Mouse (Mus musculus) limb, embryonic 14.5 days (tissue): ENCODE results near the gene Pds5b. TPM values are rescaled to one million over a fixed set of nuclear protein-coding genes. Genes with fewer than 3 reads are reported as not detected.
"Not testable (repeated sequence)": the region's sequence is repeated elsewhere in the genome, so short reads cannot be mapped to it uniquely, and the experiment has no call there.

Experiments used
- ATAC-seq: fragments of 200-750 bp; cut with Nextera tagmentation; 2 replicates; pipeline ENCODE4 v1.8.0; 2017; ENCODE audit warnings: low read depth, moderate number of reproducible peaks, moderate TSS enrichment; ENCODE audit not compliant: low FRiP score
- DNase-seq: peaks from one replicate; pipeline ENCODE4 v3.0.0-alpha.2; 2015; ENCODE audit warnings: low spot score
- H3K27ac ChIP-seq: fragments of 300-500 bp; sonication (generic); replicated peaks from 2 replicates; pipeline ENCODE4 v1.5.1; 2014; ENCODE audit warnings: low read depth, mild to moderate bottlenecking, low read length, moderate library complexity, mixed read lengths
- H3K27me3 ChIP-seq: fragments of 300-500 bp; sonication (generic); 2 replicates; pipeline ENCODE4 v1.6.1; 2014; ENCODE audit warnings: low read length, mixed read lengths; ENCODE audit not compliant: control insufficient read depth, insufficient read depth
- H3K36me3 ChIP-seq: fragments of 300-500 bp; sonication (generic); 2 replicates; pipeline ENCODE4 v1.6.1; 2014; ENCODE audit warnings: mild to moderate bottlenecking, low read length, moderate library complexity, mixed read lengths; ENCODE audit not compliant: control insufficient read depth, insufficient read depth
- H3K4me1 ChIP-seq: fragments of 300-500 bp; sonication (generic); 2 replicates; pipeline ENCODE4 v1.6.1; 2014; ENCODE audit warnings: antibody characterized with exemption, low read length, mixed read lengths; ENCODE audit not compliant: control insufficient read depth, insufficient read depth
- H3K4me2 ChIP-seq: fragments of 300-500 bp; sonication (generic); replicated peaks from 2 replicates; pipeline ENCODE4 v1.6.1; 2014; ENCODE audit warnings: low read depth, mild to moderate bottlenecking, low read length, moderate library complexity; ENCODE audit not compliant: severe bottlenecking
- H3K4me3 ChIP-seq: fragments of 300-500 bp; sonication (generic); replicated peaks from 2 replicates; pipeline ENCODE4 v1.5.1; 2014; ENCODE audit warnings: low read length
- H3K9ac ChIP-seq: fragments of 300-500 bp; sonication (generic); 2 replicates; pipeline ENCODE4 v1.6.1; 2014; ENCODE audit warnings: mild to moderate bottlenecking, low read depth, low read length, moderate library complexity; ENCODE audit not compliant: severe bottlenecking
- H3K9me3 ChIP-seq: fragments of 300-500 bp; sonication (generic); 2 replicates; pipeline ENCODE4 v1.6.1; 2016; ENCODE audit warnings: low read length; ENCODE audit not compliant: control insufficient read depth
- POLR2A ChIP-seq: fragments of 200-500 bp; IDR thresholded peaks from 2 replicates; pipeline ENCODE4 v1.8.0; 2012; ENCODE audit warnings: inconsistent platforms, mild to moderate bottlenecking, moderate library complexity, borderline replicate concordance; ENCODE audit not compliant: insufficient read depth, insufficient read length; ENCODE audit errors: extremely low read depth
- WGBS: fragments of 180-500 bp; shearing (Covaris S2); extraction: QIAGEN DNeasy Blood & Tissue Kit; methylation state at CpG from one replicate; pipeline ENCODE4 v1.1.7; 2014; 5-methylcytosine and 5-hydroxymethylcytosine counted together
- polyA plus RNA-seq, 2 experiments: library from polyadenylated mRNA; depleted of rRNA in 1 of 2; stranded (reverse) in 1 of 2; unstranded in 1 of 2; fragments of >200 nt; fragmentation: Nextera tagmentation in 1 of 2; extraction: Ambion mirVana in 1 of 2; gene quantifications; 2 replicates each; pipeline versions ENCODE4 v1.2.1 to v1.2.3; 2012 to 2014

The Pds5b gene
- polyA plus RNA-seq, 2 experiments, result 40.0 to 41.6 TPM

GRCm38 (mm10) chr5:150673880-150674621 lies 512 bp downstream of the Pds5b start:
- WGBS, result under 1% methylated on average over 58 of the region's 91 CpGs
- peak; percentile 21 for DNase-seq
- TF ChIP-seq POLR2A, result no peak

GRCm38 (mm10) chr5:150674866-150675265 lies 1.3 kb downstream of the Pds5b start:
- DNase-seq, result no peak
- H3K4me3 ChIP-seq, result peak overlapping the region; percentile 78
- no peaks in the 10 kb centered on the region for H3K27me3 ChIP-seq
- no peaks in the 10 kb centered on the region for H3K36me3 ChIP-seq
- 52% methylated on average over 6 of the region's 6 CpGs for WGBS
- H3K4me2 ChIP-seq, result peak overlapping the region; percentile 58
- H3K27ac ChIP-seq, result no peak overlapping the region
- no peak for TF ChIP-seq POLR2A
- H3K9ac ChIP-seq, result peak overlapping the region; percentile 93
- ATAC-seq, result no peak
- no peaks in the 10 kb centered on the region for H3K9me3 ChIP-seq
- peaks cover 13% of the 10 kb centered on the region for H3K4me1 ChIP-seq

More at GRCm38 (mm10) chr5:150673880-150674621, 512 bp downstream of the Pds5b start:
- H3K4me1 ChIP-seq, result peaks cover 13% of the 10 kb centered on the region
- H3K9me3 ChIP-seq, result no peaks in the 10 kb centered on the region
- no peaks in the 10 kb centered on the region for H3K27me3 ChIP-seq
- no peaks in the 10 kb centered on the region for H3K36me3 ChIP-seq
- H3K4me2 ChIP-seq, result peak overlapping the region; percentile 58
- ATAC-seq, result peak; percentile 53
- H3K27ac ChIP-seq, result peak overlapping the region; percentile 94
- H3K9ac ChIP-seq, result peak overlapping the region; percentile 93
- peak overlapping the region; percentile 78 for H3K4me3 ChIP-seq

GRCm38 (mm10) chr5:150682862-150683261 lies 9.3 kb downstream of the Pds5b start:
- H3K36me3 ChIP-seq, H3K4me3 ChIP-seq, DNase-seq, H3K27ac ChIP-seq, H3K4me2 ChIP-seq, H3K9me3 ChIP-seq, ATAC-seq, H3K27me3 ChIP-seq, H3K4me1 ChIP-seq, H3K9ac ChIP-seq: not testable (repeated sequence)
- WGBS, result 92% methylated on average over 6 of the region's 6 CpGs

DNA sequence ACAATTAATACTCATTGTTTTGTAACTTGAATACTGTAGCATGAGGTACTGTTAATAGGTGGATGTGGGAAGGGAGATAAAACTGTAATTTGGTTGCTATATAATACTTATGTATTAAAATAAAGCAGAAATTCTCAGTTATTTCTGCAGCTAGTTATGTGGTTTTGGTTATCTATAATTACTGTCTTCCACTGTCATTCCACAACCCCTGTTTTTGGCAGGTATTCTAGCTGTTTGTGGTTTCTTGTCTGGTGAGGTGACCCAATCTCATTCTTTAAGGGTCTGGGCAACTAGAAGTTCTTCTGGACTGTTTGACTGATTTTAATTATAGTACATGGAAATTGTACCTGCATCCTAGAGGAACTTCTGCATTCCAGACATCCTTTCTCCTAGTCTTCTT lies 17.1 kb downstream of the Pds5b start:
- Histone ChIP-seq H3K4me1 (no peaks in the 10 kb centered on the region), H3K36me3 (peaks cover 8% of the 10 kb centered on the region), H3K9me3 (0 out of 2 replicates have a peak, but pooled peaks cover 3% of the 10 kb centered on the region), H3K27ac (no peak overlapping the region), H3K9ac (no peak overlapping the region), H3K4me3 (no peak overlapping the region), H3K27me3 (no peaks in the 10 kb centered on the region), H3K4me2 (no peak overlapping the region)
- no peak for ATAC-seq
- DNase-seq, result no peak
- TF ChIP-seq POLR2A, result no peak

DNA sequence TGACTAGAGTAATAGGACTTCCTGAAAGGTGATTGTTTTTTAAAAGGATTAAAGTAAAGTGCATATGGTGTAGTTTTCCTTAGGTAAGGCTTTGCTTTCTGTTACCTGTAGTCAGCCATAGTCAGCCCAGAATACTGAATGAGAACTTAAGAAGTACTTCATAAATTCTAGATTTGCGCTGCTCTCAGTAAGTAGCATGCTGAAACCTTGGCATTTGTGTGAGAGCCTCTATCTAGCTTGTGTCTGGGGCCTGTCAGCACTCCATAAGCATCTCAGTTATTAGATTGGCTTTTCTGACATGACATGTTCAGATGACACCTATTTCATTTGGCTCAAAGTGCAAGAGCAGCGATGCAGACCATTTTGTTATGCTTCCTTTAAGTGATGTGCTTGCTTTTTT lies 19.7 kb downstream of the Pds5b start:
- no peak overlapping the region for H3K4me2 ChIP-seq
- no peak for ATAC-seq
- no peak overlapping the region for H3K27ac ChIP-seq
- 91% methylated on average over 2 of the region's 2 CpGs for WGBS
- no peak for TF ChIP-seq POLR2A
- 0 out of 2 replicates have a peak, but pooled peaks cover 3% of the 10 kb centered on the region for H3K9me3 ChIP-seq
- no peak overlapping the region for H3K4me3 ChIP-seq
- no peak for DNase-seq
- no peaks in the 10 kb centered on the region for H3K27me3 ChIP-seq
- H3K36me3 ChIP-seq, result peaks cover 15% of the 10 kb centered on the region
- H3K4me1 ChIP-seq, result no peaks in the 10 kb centered on the region
- H3K9ac ChIP-seq, result no peak overlapping the region
